Mouse (Mus musculus) stomach, embryonic 16.5 days (tissue): ENCODE measurements at regions not wholly inside any gene's neighbourhood (a gene's known extent, or its start where the extent isn't known, plus 50 kb on each side); places are given as distances from the start of the nearest gene placed in this dataset.

Experiments used
- ATAC-seq: fragments of 200-750 bp; cut with Nextera tagmentation; 2 replicates; pipeline ENCODE4 v1.8.0; 2017; ENCODE audit warnings: moderate number of reproducible peaks, moderate TSS enrichment; ENCODE audit not compliant: insufficient read depth, low FRiP score
- H3K27ac ChIP-seq: fragments of 300-500 bp; sonication (generic); 2 replicates; pipeline ENCODE4 v1.5.1; 2014; ENCODE audit warnings: low read length
- H3K27me3 ChIP-seq: fragments of 300-500 bp; sonication (generic); 2 replicates; pipeline ENCODE4 v1.6.1; 2014; ENCODE audit warnings: low read length, control low read depth, mixed read lengths; ENCODE audit not compliant: control insufficient read depth, insufficient read depth
- H3K36me3 ChIP-seq: fragments of 300-500 bp; sonication (generic); 2 replicates; pipeline ENCODE4 v1.6.1; 2014; ENCODE audit warnings: low read length; ENCODE audit not compliant: control insufficient read depth, insufficient read depth
- H3K4me1 ChIP-seq: fragments of 300-500 bp; sonication (generic); 2 replicates; pipeline ENCODE4 v1.6.1; 2014; ENCODE audit warnings: low read length, control low read depth, mixed read lengths; ENCODE audit not compliant: control insufficient read depth, insufficient read depth
- H3K4me2 ChIP-seq: fragments of 300-500 bp; sonication (generic); 2 replicates; pipeline ENCODE4 v1.6.1; 2014; ENCODE audit warnings: low read depth, low read length, mixed read lengths
- H3K4me3 ChIP-seq: fragments of 300-500 bp; sonication (generic); replicated peaks from 2 replicates; pipeline ENCODE4 v1.5.1; 2014; ENCODE audit warnings: mild to moderate bottlenecking, low read length
- H3K9ac ChIP-seq: fragments of 300-500 bp; sonication (generic); 2 replicates; pipeline ENCODE4 v1.6.1; 2014; ENCODE audit warnings: low read length
- H3K9me3 ChIP-seq: fragments of 300-500 bp; sonication (generic); replicated peaks from 2 replicates; pipeline ENCODE4 v1.6.1; 2016; ENCODE audit warnings: low read length, control low read depth; ENCODE audit not compliant: control insufficient read depth
- WGBS: fragments of 180-500 bp; shearing (Covaris S2); extraction: QIAGEN DNeasy Blood & Tissue Kit; methylation state at CpG from one replicate; pipeline ENCODE4 v1.1.7; 2014; 5-methylcytosine and 5-hydroxymethylcytosine counted together

GRCm38 (mm10) chr6:99803983-99804904, 78.1 kb upstream of the Prok2 start:
- Histone ChIP-seq H3K4me1 (peaks cover 5% of the 10 kb centered on the region; the same call in 1 of the 2 replicates), H3K4me3 (peak overlapping the region; percentile 25; the same call in 1 of the 2 replicates), H3K4me2 (peak overlapping the region; percentile 42), H3K27me3 (no peaks in the 10 kb centered on the region), H3K36me3 (no peaks in the 10 kb centered on the region), H3K9ac (peak overlapping the region; percentile 43), H3K27ac (no peak overlapping the region), H3K9me3 (no peaks in the 10 kb centered on the region; the same call in 1 of the 2 replicates)
- WGBS: 20% methylated on average over 25 of the region's 25 CpGs
- ATAC-seq: peak; percentile 76

DNA sequence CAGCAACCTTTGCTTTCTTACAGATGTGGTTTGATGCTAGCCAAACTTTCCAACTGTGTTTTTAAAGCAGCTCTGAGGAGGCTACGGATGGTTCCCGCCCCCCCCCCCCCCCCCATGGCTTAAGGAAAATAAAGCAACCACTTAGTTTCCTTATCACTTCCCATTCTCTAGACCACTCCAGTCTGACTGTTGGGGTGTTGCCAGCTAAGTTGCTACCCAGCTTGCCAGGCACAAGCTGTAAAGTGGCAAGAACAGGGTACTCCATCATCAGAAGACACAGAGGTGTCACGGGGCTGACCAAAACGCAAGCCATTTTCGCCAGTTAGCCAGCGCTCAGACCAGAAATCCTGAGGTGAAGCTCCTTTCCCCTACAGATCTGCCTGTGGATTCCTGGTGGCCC, 74.7 kb upstream of the Prok2 start:
- no peak for ATAC-seq
- no peak overlapping the region for H3K4me2 ChIP-seq

DNA sequence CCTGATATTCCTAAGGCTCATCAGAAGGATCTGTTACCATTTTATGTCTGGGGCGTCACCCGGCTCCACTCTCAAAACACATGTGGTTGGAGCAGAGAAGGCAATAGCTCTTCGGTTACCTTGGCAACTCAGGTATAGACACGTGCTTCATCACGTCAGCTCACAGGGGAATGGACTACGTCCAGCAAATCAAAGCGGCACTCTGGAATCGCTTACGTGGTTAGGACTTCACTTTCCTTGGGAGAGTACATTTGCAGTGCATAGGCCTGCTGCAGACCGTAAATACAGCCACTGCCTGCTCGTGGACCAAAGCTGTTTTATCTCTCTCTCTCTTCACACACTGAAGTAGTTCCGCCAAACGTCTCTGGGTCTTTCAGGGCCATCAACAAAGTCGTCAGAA, 74.1 kb upstream of the Prok2 start:
- Histone ChIP-seq H3K4me2 (no peak overlapping the region), H3K27ac (no peak overlapping the region), H3K9me3 (no peaks in the 10 kb centered on the region), H3K27me3 (no peaks in the 10 kb centered on the region), H3K4me1 (peaks cover 5% of the 10 kb centered on the region; the same call in 1 of the 2 replicates), H3K9ac (no peak overlapping the region), H3K4me3 (no peak overlapping the region), H3K36me3 (no peaks in the 10 kb centered on the region)
- peak; percentile 31 for ATAC-seq
- 30% methylated on average over 14 of the region's 14 CpGs for WGBS

More for the DNA sequence above, 74.7 kb upstream of the Prok2 start:
- Histone ChIP-seq H3K9me3 (no peaks in the 10 kb centered on the region), H3K9ac (no peak overlapping the region), H3K27ac (no peak overlapping the region), H3K4me3 (no peak overlapping the region), H3K36me3 (no peaks in the 10 kb centered on the region), H3K4me1 (peaks cover 5% of the 10 kb centered on the region; the same call in 1 of the 2 replicates), H3K27me3 (no peaks in the 10 kb centered on the region)
- whole genome bisulfite sequencing: 66% methylated on average over 6 of the region's 6 CpGs

GRCm38 (mm10) chr6:99796390-99796789, 70.2 kb upstream of the Prok2 start:
- Histone ChIP-seq H3K4me1 (no peaks in the 10 kb centered on the region), H3K9me3 (no peaks in the 10 kb centered on the region), H3K27me3 (no peaks in the 10 kb centered on the region), H3K36me3 (no peaks in the 10 kb centered on the region), H3K4me2 (no peak overlapping the region), H3K27ac (no peak overlapping the region), H3K9ac (no peak overlapping the region), H3K4me3 (no peak overlapping the region)
- 87% methylated on average over 12 of the region's 12 CpGs for WGBS
- no peak for ATAC-seq

DNA sequence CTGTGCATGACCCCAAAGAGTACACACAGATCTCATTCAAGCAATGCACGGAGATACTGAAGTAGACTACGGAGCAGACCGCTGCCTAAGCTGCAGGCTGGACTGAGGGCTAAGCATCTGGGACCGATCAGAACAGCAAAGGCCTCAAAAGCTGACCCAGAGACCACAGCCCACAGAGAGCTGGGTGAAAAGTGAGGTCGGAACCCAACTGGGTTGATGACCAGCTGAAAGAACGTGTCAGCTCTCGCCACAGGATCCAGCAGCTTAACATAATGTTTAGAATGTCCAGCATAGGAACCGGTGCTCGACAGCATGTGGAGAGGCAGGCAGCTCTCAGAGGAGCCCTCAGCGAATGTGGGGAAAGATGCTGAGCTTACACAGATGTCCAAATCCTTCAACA, 67.4 kb upstream of the Prok2 start:
- Histone ChIP-seq H3K4me3 (no peak overlapping the region), H3K4me2 (no peak overlapping the region), H3K4me1 (no peaks in the 10 kb centered on the region), H3K27ac (no peak overlapping the region), H3K27me3 (no peaks in the 10 kb centered on the region), H3K9me3 (no peaks in the 10 kb centered on the region), H3K36me3 (no peaks in the 10 kb centered on the region), H3K9ac (no peak overlapping the region)
- ATAC-seq: no peak
- WGBS: 68% methylated on average over 10 of the region's 10 CpGs

DNA sequence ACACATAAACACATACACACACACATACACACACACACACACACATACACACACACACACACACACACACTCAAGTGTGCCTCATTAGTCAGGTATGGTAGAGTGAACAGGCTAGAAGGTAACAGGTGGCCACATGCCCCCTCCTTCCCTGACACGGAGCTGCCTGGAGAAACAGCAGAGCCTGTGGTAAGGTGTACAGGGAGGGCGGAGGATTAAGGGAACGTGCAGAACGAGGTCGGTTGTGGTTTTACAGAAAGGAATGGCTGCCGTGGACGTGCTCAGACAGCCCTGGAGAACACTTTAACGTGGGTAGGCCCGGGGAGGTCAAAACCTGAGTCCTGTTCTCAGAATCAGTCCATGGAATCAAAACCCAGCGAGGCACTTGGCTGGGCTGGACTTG, 66.2 kb upstream of the Prok2 start:
- no peaks in the 10 kb centered on the region for H3K9me3 ChIP-seq

DNA sequence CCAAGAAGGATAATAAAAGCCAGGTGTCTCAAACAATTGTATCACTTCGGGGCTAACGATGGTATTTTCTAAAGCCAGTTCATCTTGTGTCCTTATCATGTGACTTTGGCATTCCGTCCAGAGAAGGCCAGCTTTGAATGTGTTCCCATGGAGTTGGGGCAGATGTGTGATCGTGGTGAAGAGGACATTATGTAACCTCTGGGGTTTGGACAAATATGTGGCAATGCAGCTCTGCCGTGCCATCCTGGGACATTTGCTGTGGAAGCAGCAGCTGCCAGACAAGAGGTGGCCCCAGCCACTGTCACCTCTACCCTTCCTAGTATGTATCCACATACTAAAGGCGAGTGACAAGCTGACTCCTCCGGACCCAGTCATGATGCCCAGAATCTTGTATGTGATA, 60.8 kb upstream of the Prok2 start:
- Histone ChIP-seq H3K9ac (no peak overlapping the region), H3K36me3 (no peaks in the 10 kb centered on the region), H3K4me1 (no peaks in the 10 kb centered on the region), H3K9me3 (no peaks in the 10 kb centered on the region), H3K4me2 (no peak overlapping the region), H3K27me3 (no peaks in the 10 kb centered on the region), H3K27ac (no peak overlapping the region), H3K4me3 (no peak overlapping the region)
- WGBS: 81% methylated on average over 7 of the region's 7 CpGs
- no peak for ATAC-seq

More for the DNA sequence above, 66.2 kb upstream of the Prok2 start:
- Histone ChIP-seq H3K4me1 (no peaks in the 10 kb centered on the region), H3K36me3 (no peaks in the 10 kb centered on the region), H3K27me3 (no peaks in the 10 kb centered on the region), H3K4me2 (no peak overlapping the region), H3K9ac (no peak overlapping the region), H3K27ac (no peak overlapping the region), H3K4me3 (no peak overlapping the region)
- WGBS: 67% methylated on average over 10 of the region's 10 CpGs
- no peak for ATAC-seq

DNA sequence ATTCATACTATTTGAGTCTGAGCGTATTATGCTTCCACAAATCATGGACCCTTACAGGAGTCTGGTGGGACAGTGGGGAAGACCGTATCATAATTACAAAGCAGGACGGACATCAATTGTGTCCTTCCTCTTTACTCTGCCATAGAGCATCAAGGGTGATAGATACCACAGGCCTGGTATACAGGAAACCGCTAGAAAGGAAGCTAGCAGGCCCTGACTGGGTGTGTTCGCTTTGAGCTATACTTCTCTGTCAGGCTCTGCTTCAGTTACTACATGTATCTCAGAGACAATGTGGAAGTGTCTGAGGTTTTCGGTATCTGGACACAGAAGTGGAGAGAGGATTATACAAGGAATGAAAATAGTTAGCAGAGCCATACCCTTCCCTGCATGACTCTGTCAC, 59.0 kb upstream of the Prok2 start:
- no peak overlapping the region for H3K27ac ChIP-seq
- no peak overlapping the region for H3K4me2 ChIP-seq
- no peaks in the 10 kb centered on the region for H3K4me1 ChIP-seq
- ATAC-seq: no peak
- H3K27me3 ChIP-seq: no peaks in the 10 kb centered on the region
- H3K9me3 ChIP-seq: no peaks in the 10 kb centered on the region
- H3K4me3 ChIP-seq: no peak overlapping the region
- H3K36me3 ChIP-seq: no peaks in the 10 kb centered on the region
- H3K9ac ChIP-seq: no peak overlapping the region
- WGBS: 75% methylated on average over 6 of the region's 6 CpGs

DNA sequence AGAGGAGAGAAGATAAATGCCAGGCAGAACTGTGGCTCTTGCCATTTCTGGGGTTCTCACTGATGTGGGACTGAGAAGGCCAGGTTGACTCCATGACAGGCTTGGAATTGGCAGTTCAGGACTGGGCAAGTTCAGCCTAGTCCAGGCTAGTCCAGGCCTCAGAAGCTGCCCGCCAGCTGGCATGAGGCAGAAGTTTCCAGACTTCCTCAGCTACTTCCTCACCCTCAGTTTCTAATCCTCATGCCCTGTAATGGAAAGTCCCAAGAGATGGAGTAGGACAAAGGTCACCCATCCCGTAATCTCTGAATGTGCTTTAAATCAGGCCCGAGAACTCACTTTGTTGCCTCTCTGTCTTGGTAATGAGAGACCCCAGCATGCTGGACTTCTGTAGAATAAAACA, 58.6 kb upstream of the Prok2 start:
- no peaks in the 10 kb centered on the region for H3K36me3 ChIP-seq
- H3K27me3 ChIP-seq: no peaks in the 10 kb centered on the region
- H3K27ac ChIP-seq: no peak overlapping the region
- H3K4me2 ChIP-seq: no peak overlapping the region
- ATAC-seq: no peak
- H3K4me1 ChIP-seq: no peaks in the 10 kb centered on the region
- no peak overlapping the region for H3K4me3 ChIP-seq
- WGBS: 83% methylated on average over 3 of the region's 3 CpGs
- no peak overlapping the region for H3K9ac ChIP-seq
- no peaks in the 10 kb centered on the region for H3K9me3 ChIP-seq
